Mouse (Mus musculus): ENCODE data around the gene Epb41l4b. TPM values are rescaled to one million over a fixed set of nuclear protein-coding genes. Genes with fewer than 3 reads are reported as not detected.

Gene Epb41l4b
- polyA plus RNA-seq, 1 experiment from 2014 or later: 0.29 TPM

DNA sequence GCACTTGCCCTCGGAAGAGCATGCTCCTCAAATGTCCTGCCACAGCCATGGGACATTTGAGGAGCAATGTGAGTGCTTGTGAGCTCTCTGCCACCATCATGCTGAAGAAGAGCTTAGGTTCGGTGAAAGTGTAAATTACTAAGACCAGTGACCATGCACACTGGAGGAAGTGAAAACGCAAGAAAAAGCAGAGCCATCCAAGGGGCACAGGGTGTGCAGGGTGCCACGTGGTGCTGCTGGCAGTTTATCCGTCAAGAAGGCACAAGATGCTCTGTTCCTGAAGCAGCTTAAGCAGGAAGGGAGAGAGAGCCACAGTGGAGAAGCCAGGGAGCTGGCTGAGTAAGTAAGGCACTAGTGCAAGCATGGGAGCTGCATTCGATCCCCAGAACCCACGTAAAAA, 105.7 kb downstream of the Epb41l4b start:
- H3K4me2 ChIP-seq: no peak overlapping the region

DNA sequence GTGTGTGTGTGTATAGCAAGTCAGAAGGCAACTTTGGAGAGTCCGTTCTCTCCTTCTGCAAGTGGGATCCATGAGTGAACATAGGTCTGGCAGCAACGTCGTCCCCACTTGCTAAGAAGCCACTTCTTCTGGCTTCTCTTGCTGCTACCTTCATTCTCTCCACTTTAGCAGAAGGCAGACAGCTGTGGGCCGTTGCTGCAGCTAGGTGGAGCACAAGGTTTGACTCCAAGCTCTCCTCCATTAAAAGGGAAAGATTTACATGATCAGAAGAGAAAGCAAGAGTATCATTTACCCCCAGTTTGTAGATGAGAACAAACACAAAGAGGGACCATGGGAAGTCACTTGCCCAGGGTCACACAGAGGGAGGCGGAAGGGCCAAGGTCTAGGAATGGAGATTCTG, 109.1 kb downstream of the Epb41l4b start:
- no peaks in the 10 kb centered on the region for H3K9me3 ChIP-seq (replicated peaks)
- 52% methylated on average over 5 of the region's 5 CpGs for whole genome bisulfite sequencing
- no peak overlapping the region for H3K4me2 ChIP-seq
- ATAC-seq (ENCODE audit: insufficient number of reproducible peaks, low FRiP score): no peak
- peaks cover 17% of the 10 kb centered on the region for H3K27me3 ChIP-seq (replicated peaks)
- H3K4me3 ChIP-seq: no peak overlapping the region
- no peak overlapping the region for H3K9ac ChIP-seq
- H3K36me3 ChIP-seq: no peaks in the 10 kb centered on the region
- H3K4me1 ChIP-seq (replicated peaks): peaks cover 1% of the 10 kb centered on the region; the same call in 1 of the 2 replicates
- H3K27ac ChIP-seq (ENCODE audit: poor library complexity, severe bottlenecking): no peak overlapping the region

More for the DNA sequence above, 105.7 kb downstream of the Epb41l4b start:
- Histone ChIP-seq H3K4me3 (no peak overlapping the region), H3K27ac (ENCODE audit: poor library complexity, severe bottlenecking) (no peak overlapping the region), H3K4me1 (replicated peaks) (peaks cover 8% of the 10 kb centered on the region; the same call in 1 of the 2 replicates), H3K27me3 (replicated peaks) (peaks cover 17% of the 10 kb centered on the region), H3K36me3 (no peaks in the 10 kb centered on the region), H3K9ac (no peak overlapping the region), H3K9me3 (replicated peaks) (peaks cover 3% of the 10 kb centered on the region; the same call in 1 of the 2 replicates)
- 73% methylated on average over 7 of the region's 7 CpGs for WGBS
- no peak for ATAC-seq (ENCODE audit: insufficient number of reproducible peaks, low FRiP score)

DNA sequence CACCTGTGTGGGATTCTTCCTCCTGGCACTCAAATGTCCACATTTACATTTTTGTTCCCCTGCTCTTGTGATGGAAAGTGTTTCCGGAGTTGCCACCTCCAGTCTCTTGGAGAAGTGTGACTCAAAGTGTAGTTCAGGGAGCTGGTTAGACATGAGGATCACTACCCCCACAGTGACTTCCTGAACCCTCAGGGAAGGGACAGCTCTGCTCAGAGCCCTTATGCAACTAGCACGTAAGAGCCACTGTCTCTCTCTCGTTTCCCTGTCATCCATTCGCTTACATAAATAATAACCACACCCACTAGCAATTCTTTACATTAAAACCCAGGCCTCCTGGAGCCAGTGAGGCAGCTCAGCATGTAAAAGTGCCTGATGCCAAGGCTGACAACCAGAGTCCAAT, 111.8 kb downstream of the Epb41l4b start:
- ATAC-seq (ENCODE audit: insufficient number of reproducible peaks, low FRiP score): no peak
- WGBS: 64% methylated on average over 4 of the region's 4 CpGs
- Histone ChIP-seq H3K27ac (ENCODE audit: poor library complexity, severe bottlenecking) (no peak overlapping the region), H3K4me2 (no peak overlapping the region), H3K4me3 (no peak overlapping the region), H3K9ac (no peak overlapping the region), H3K36me3 (no peaks in the 10 kb centered on the region), H3K4me1 (replicated peaks) (no peaks in the 10 kb centered on the region), H3K9me3 (replicated peaks) (no peaks in the 10 kb centered on the region), H3K27me3 (replicated peaks) (no peaks in the 10 kb centered on the region)

DNA sequence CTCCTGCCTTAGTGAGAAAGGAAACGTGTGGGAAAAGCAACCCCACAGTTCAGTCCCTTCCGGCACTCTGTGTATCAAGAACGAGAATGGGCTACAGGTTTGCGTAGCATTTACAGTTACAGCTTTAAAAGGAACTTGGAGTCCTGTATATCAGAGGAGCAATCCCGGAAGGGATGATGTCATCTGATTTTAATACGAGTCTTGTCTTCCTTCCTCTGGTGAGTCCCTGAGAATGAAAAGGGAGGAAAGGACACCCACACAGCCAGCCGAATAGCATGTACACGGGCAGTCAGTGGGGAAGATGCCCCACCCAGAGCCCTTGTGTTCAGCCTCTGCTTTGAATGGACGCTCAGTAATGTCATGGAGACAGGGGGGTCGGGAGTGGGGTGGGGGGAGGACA, 115.3 kb downstream of the Epb41l4b start:
- no peak overlapping the region for H3K9ac ChIP-seq
- no peak overlapping the region for H3K4me2 ChIP-seq
- H3K4me1 ChIP-seq (replicated peaks): no peaks in the 10 kb centered on the region; the same call in 1 of the 2 replicates
- no peak overlapping the region for H3K4me3 ChIP-seq
- WGBS: 57% methylated on average over 10 of the region's 10 CpGs
- no peaks in the 10 kb centered on the region for H3K27me3 ChIP-seq (replicated peaks)
- H3K27ac ChIP-seq (ENCODE audit: poor library complexity, severe bottlenecking): no peak overlapping the region
- no peak for ATAC-seq (ENCODE audit: insufficient number of reproducible peaks, low FRiP score)
- no peaks in the 10 kb centered on the region for H3K9me3 ChIP-seq (replicated peaks)
- H3K36me3 ChIP-seq: no peaks in the 10 kb centered on the region

DNA sequence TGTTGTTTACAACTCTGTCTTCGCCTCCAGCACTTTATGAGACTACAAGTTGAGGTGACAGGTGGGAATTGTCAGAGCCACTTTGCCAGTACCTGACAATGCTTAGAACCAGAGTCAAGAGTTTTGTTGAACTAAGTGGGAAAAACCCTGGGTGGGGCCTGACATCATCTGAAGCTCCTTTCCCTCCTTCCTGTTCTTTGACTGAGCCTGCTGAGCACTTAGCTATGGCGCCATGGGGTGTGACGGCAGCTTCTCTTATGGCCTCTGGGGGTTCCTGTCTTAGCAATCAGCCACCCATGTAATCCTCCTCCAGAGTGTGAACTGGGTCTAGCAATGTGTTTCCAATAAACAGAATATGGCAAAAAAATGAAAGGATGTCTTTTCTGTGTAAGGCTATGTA, 119.7 kb downstream of the Epb41l4b start:
- H3K9me3 ChIP-seq (replicated peaks): no peaks in the 10 kb centered on the region
- H3K27ac ChIP-seq (ENCODE audit: poor library complexity, severe bottlenecking): no peak overlapping the region
- H3K4me2 ChIP-seq: no peak overlapping the region
- H3K27me3 ChIP-seq (replicated peaks): no peaks in the 10 kb centered on the region
- no peaks in the 10 kb centered on the region; the same call in 1 of the 2 replicates for H3K4me1 ChIP-seq (replicated peaks)
- WGBS: 79% methylated on average over 3 of the region's 3 CpGs
- H3K36me3 ChIP-seq: no peaks in the 10 kb centered on the region
- ATAC-seq (ENCODE audit: insufficient number of reproducible peaks, low FRiP score): no peak
- H3K4me3 ChIP-seq: no peak overlapping the region
- no peak overlapping the region for H3K9ac ChIP-seq

DNA sequence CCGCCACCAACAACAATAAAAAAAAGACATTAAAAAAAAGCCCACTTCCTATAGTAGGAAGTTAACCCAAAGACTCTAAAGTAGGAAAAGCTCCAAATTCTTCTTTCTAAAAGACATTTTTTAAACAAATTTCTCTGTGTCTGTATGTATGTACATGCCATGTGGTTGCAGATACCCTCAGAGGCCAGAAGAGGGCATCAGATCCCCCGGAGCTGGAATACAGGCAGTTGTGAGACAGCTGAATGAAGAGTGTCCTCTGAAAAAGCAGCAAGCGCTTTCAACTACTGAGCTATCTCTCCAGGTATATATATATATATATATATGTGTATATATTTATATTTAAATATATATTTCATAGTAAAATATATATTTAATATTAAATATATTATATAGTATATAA, 121.9 kb downstream of the Epb41l4b start:
- no peaks in the 10 kb centered on the region for H3K9me3 ChIP-seq (replicated peaks)
- H3K4me2 ChIP-seq: no peak overlapping the region
- no peak for ATAC-seq (ENCODE audit: insufficient number of reproducible peaks, low FRiP score)
- H3K9ac ChIP-seq: no peak overlapping the region
- 82% methylated on average over 3 of the region's 3 CpGs for WGBS
- H3K4me3 ChIP-seq: no peak overlapping the region
- H3K27me3 ChIP-seq (replicated peaks): peaks cover 5% of the 10 kb centered on the region; the same call in 1 of the 2 replicates
- no peaks in the 10 kb centered on the region for H3K36me3 ChIP-seq
- H3K4me1 ChIP-seq (replicated peaks): no peaks in the 10 kb centered on the region; the same call in 1 of the 2 replicates
- no peak overlapping the region for H3K27ac ChIP-seq (ENCODE audit: poor library complexity, severe bottlenecking)

DNA sequence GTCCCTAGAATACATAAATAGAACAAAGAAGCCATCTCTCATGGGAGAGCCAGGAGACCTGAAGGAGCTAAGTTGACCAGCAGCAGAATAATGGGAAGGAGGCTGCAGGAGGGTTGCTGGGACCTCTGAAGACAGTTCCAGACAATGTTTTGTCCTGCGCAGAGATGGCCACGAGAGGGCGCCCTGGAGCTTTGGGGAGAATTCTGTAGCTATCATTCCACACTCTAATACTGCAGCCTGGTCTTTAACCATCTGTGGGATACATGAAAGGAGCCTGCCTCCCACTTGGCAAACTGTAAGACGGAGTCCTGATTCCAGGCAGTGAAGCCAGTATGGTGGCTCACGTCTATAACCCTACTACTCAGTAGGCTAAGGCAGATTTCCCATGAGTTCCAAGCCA, 126.0 kb downstream of the Epb41l4b start:
- H3K36me3 ChIP-seq: no peaks in the 10 kb centered on the region
- no peak overlapping the region for H3K9ac ChIP-seq
- no peaks in the 10 kb centered on the region for H3K4me1 ChIP-seq (replicated peaks)
- H3K27me3 ChIP-seq (replicated peaks): peaks cover 28% of the 10 kb centered on the region; the same call in 1 of the 2 replicates
- H3K27ac ChIP-seq (ENCODE audit: poor library complexity, severe bottlenecking): no peak overlapping the region
- WGBS: 33% methylated on average over 5 of the region's 5 CpGs
- H3K9me3 ChIP-seq (replicated peaks): no peaks in the 10 kb centered on the region
- ATAC-seq (ENCODE audit: insufficient number of reproducible peaks, low FRiP score): no peak
- no peak overlapping the region for H3K4me3 ChIP-seq
- no peak overlapping the region for H3K4me2 ChIP-seq

DNA sequence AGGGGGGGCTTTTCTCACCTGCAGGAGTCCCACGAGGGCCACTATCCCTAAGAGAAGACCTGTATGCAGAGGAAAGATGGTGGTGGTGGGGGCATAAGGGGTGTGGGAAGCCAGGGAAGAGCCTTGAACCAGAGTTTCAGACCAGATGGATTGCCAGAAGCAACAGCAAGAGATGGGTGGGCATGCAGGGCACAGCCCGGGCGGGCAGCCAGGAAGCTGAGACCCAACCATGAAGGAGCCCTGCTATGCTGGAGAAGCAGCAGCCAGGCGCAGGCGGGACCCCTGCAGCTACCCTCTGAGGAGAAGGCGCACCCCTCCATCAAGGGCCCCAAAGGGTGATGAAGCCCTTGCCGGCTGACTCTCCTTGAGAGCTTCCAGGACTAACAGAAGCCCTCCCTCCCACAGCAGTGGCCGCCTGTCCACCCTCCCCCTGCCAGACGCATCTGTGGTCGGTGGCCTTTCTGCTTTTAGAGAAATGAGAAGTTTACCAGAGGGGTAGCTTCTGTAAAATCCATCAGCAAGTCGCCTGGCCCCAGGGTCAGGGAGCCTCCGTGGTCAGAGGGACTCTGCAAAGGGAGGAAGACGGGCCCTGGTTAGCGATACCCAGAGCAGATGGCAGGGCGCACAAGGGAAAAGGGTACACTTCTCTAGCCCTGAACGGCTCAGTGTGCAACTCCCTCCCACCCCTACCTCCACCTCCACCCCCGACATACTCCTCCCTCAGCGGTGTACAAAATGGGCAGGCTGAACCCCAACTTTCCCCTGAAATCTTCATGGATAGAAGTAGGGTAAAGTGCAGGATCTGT, 126.7 kb downstream of the Epb41l4b start:
- Histone ChIP-seq H3K36me3 (no peaks in the 10 kb centered on the region), H3K9ac (no peak overlapping the region), H3K4me1 (replicated peaks) (no peaks in the 10 kb centered on the region), H3K4me3 (no peak overlapping the region), H3K27ac (ENCODE audit: poor library complexity, severe bottlenecking) (no peak overlapping the region), H3K9me3 (replicated peaks) (no peaks in the 10 kb centered on the region), H3K27me3 (replicated peaks) (peaks cover 30% of the 10 kb centered on the region; the same call in 1 of the 2 replicates), H3K4me2 (no peak overlapping the region)
- 44% methylated on average over 18 of the region's 18 CpGs for WGBS
- no peak for ATAC-seq (ENCODE audit: insufficient number of reproducible peaks, low FRiP score)

DNA sequence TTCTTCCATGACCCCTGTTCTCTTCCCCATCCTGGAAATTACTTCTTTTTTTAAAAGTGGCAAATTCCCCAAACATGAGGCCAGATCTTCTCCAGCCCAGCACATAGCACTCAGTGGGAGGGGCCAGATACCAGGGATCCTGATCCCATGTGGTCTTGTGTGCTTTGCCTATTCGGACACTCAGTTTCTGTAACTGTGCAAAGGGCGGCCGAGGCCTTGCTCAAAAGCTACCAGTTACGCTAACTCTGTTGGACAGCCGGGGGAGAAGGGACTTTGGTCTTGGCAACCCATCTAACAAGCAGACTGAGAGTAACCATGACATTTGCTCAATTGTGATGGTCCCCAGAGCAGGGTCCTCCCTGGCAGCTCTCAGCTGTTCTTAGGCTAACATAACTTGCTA, 128.2 kb downstream of the Epb41l4b start:
- ATAC-seq (ENCODE audit: insufficient number of reproducible peaks, low FRiP score): no peak
- Histone ChIP-seq H3K9ac (no peak overlapping the region), H3K4me3 (no peak overlapping the region), H3K27me3 (replicated peaks) (peaks cover 36% of the 10 kb centered on the region), H3K9me3 (replicated peaks) (no peaks in the 10 kb centered on the region), H3K36me3 (no peaks in the 10 kb centered on the region), H3K27ac (ENCODE audit: poor library complexity, severe bottlenecking) (no peak overlapping the region), H3K4me2 (no peak overlapping the region), H3K4me1 (replicated peaks) (peaks cover 4% of the 10 kb centered on the region; the same call in 1 of the 2 replicates)
- 92% methylated on average over 5 of the region's 5 CpGs for WGBS

DNA sequence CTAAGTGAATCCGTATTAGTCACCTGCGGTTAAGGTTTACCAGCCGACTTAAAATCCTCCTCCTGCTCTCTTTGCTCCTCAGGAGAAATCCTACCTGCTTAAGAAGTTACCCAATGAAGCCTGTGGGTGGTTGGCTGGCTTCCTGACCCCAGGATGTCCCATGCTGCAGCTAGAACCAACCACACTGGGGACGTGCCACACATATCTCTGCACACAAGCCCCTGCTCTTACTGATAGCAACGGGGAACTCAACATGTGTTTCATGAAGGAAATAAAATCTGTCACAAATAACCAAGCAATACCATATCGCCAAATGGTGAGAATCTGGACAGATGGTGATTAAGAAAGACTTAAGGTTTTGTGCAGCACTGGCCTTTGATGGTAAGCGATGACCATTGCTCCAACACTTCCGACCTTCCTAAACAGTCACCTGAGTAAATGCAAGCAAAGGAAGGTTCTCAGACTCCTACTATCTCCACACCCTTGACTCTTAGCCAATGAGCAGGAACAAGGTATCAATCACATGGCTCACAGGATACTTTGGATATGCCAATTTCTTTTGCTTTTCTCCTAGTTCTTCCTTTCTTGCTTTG, 131.7 kb downstream of the Epb41l4b start:
- peaks cover 4% of the 10 kb centered on the region; the same call in 1 of the 2 replicates for H3K4me1 ChIP-seq (replicated peaks)
- peaks cover 41% of the 10 kb centered on the region for H3K27me3 ChIP-seq (replicated peaks)
- 59% methylated on average over 8 of the region's 8 CpGs for WGBS
- no peak overlapping the region for H3K4me2 ChIP-seq
- no peaks in the 10 kb centered on the region for H3K9me3 ChIP-seq (replicated peaks)
- no peaks in the 10 kb centered on the region for H3K36me3 ChIP-seq
- no peak for ATAC-seq (ENCODE audit: insufficient number of reproducible peaks, low FRiP score)
- H3K4me3 ChIP-seq: no peak overlapping the region
- H3K27ac ChIP-seq (ENCODE audit: poor library complexity, severe bottlenecking): no peak overlapping the region
- H3K9ac ChIP-seq: no peak overlapping the region

DNA sequence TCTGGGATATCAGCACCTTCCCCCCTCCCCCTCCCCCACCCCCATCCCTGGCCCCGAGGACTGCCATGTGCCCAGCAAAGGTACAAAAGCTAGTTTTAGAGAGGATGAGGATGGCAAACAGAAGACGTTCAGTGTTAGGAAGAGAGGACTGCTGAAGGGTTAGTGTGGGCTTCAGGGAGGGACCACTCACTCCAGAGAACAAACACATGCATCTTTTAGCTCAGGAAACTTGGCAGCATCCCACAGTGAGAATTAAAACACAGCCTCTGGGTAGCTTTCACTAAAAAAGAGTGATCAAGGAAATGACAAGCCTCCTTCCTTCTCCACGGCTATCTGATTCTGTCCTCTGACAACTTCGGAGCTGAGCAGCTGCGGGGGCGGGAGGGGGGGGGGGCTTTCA, 132.3 kb downstream of the Epb41l4b start:
- no peak overlapping the region for H3K9ac ChIP-seq
- 17% methylated on average over 6 of the region's 6 CpGs for WGBS
- H3K4me2 ChIP-seq: no peak overlapping the region
- H3K9me3 ChIP-seq (replicated peaks): no peaks in the 10 kb centered on the region
- peaks cover 4% of the 10 kb centered on the region; the same call in 1 of the 2 replicates for H3K4me1 ChIP-seq (replicated peaks)
- H3K4me3 ChIP-seq: no peak overlapping the region
- H3K27me3 ChIP-seq (replicated peaks): peaks cover 37% of the 10 kb centered on the region
- no peaks in the 10 kb centered on the region for H3K36me3 ChIP-seq
- H3K27ac ChIP-seq (ENCODE audit: poor library complexity, severe bottlenecking): no peak overlapping the region
- ATAC-seq (ENCODE audit: insufficient number of reproducible peaks, low FRiP score): no peak
